Mouse (Mus musculus): ENCODE measurements around the gene Gm9958.

Gene Gm9958

DNA sequence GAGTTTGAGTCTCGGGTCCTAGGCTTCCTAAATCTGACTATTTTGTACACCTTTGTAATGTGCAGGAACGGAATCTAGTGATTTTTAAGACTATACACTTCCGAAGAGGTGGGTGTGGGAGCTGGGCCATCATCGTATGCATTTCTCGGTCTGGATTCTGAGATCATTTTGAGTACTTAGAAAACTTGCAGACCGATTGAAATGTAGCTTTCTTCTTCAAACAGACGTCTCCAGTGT is at the start of gene Gm9958:
Gene Gm9958, plus strand, starts transcription at position 138 of the 237 bp plus-strand sequence.
- DNase-seq = no peak

DNA sequence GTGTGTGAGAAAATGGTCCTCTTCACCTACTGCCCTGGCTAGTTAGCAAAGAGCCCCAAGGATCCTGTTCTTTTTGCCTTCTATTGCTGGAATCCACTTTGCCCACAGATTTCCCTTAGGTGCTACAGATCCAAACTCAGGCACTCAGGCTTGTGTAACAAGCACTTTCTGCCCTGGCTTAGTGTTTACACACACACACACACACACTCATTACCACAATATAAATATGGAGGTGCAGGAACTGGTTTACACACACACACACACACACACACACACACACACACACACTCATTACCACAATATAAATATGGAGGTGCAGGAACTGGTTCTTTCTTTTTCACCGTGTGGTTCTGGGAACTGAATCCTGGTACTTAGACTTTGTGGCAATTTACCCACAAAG is 35.9 kb upstream of the Gm9958 start:
- DNase-seq = no peak

DNA sequence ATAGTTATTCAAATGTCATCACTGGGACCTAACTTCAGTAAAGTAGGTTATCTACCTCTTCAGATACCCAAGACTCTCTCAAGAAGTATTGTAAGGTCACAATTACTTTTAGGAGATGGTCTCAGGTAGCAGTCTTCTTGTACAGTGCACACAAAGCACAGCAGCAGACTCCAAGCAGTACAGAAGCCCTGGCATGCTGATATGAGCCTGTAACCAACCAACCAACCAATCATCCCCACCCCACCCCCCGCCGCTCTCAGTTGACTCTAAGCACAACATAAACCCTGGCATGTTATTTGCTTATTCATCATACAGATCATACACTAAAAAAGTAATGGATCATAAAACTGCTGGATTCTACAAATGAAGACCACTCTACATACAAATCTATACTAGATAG is 34.5 kb upstream of the Gm9958 start:
- no peak for DNase-seq

DNA sequence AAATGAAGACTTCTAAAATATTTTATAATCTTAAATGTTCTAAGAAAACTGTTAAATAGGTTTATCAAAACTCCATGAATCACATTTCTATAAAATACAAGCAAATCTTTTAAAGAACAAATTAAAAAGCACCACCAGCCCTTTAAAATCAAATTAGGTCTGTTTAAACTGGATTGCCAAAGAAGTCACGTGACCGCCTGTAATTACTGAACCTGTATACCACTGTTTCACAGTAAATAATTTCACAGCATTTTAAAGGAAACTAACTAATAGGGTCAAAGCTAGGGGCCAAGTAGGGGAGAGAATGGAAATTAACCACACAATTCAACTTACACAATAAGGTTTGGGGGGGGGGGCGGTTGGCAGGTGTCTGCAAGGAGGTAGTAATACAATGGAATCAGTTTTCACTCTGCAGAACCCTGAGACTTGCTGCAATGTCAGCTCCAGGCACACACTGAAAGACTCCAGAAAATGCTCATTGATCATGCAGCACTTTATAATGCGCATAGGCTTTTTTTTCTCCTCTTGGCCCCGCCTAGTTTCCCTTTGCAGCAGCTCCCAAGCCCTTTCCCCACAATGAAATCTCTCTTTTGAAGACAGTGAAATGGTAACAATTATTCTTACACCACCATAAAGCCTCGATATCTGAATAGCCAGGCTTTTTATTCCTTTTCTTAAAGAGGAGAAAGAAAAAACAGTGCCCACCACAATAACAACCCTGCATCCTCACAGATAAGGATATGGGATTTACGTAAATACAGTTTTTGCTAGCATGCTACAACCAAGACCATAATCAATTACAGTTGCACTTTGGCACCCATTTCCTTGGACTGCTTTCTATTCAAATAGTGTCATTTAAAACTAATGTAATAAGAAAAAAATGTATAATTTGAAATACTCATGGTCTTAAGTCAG is 28.6 kb upstream of the Gm9958 start:
- DNase-seq = no peak

DNA sequence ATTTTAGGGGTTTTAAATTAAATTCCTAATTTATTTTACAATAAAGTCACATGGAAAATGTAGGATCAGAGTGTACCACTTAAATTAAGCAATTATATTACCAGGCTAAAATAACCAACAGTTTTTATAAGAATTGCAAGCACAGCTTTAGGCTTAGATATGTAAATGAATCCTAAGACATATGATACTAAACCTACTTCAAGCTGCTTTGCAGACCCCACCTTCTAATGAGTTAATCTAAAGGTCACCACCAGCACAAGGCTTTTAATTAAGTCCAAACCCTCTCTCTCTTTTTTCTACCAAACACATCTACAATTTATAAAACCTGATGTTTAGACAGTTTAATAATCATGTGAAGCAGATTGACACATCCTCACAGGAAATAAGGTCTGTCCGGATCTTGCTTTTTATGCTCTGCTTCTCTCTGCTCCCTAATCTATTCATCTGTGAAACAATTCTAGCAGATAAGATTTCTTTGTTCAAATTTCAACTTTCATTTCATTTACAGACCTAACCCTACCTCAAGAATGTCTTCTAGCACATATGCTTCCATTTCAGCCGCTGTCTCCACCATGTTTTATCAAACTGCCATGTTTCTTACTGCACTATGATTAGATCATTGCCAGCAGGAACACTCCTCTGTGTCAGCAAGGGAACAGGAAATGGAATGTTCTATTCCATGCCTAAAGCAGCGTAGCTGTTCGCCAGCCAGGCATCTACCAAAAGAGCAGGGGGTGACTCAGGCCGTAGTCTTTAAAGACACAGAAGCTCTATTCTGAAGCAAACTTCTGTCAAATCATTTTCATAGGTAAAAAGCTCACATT is 27.7 kb upstream of the Gm9958 start:
- peak; percentile 38 for DNase-seq

DNA sequence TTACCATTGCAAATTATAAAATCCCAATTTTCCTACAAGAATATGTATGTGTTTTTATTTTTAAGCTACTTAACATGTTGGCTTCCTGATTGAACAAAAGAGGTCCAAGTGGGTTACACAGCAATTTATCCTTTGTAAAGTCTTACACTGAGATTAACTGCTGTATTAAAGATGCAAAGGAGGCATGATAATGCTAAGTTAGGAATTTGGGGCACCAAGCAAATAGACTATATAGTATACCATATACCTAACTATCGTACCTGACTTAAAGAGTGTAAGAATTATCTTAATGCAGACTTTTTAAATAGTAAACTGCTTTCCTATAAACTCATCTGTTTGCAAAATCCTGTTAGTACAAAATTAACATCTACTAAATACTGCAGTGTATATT is 27.1 kb upstream of the Gm9958 start:
- no peak for DNase-seq

DNA sequence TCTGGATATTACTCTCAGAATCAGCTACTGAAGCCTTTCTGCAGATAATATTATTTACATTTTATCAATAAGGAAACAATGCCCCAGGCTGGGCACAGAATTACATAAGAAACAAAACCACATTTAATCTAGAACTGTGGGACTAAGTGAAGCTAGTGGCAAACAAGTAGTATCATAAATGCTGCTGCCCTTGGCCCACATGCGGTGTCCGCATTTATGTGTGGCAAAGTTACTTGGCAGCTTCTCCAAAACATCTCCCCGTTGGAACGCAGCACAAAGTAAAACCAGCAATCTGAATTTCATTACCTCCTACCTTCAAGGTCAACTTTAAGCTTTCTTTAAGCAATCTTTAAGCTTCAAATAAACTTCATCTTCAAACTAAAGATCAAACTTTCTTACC is 26.2 kb upstream of the Gm9958 start:
- DNase-seq = no peak

DNA sequence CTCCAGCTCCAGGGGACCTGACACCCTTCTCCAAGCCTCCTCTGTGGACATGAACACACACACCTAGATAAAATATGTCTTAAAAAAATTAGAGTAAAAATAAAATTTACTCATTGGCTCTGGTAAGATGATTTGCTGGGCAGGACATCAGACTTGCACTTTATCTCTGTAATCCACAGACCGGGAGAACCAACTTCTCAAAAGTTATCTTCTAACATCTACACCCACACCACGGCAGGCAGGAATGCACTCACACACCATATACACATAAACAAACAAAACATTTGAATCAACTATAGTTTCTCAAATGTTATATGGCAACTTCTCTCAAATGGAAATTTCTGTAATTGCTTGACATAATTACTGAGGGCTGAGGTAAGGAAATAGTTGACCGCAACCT is 20.1 kb upstream of the Gm9958 start:
- no peak for DNase-seq

DNA sequence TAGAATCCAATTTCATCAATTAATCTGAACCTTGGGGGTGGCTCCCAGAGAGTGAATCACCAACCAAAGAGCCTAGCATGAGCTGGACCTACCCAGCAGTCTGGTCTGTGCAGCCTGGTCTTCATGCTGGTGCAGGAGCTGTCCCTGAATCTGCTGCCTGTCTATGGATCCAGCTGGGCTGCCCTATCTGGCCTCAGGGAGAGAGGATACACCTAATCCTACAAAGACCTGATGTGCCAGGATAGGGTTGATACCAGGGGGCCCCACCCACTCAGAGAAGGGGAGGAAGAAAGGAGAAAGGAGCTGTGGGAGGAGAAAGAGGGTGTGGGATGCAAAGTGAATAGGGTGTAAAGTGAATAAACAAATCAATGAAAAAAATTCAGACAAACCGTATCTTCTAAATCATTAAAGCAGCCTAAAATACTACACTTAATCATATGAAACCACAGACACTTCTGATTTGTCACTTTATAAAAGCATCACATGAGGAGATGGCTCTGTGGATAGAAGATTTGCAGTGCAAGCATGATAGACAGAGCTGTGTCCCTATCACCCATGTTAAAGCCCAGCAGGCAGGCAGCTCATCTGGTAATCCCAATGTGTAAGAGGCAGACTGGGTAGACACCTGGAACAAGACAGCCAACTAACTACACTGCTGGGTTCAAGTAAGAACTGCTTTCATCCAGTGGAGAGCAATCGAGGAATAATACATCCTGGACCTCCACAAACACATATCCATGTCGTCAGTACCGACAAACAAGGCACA is 13.3 kb upstream of the Gm9958 start:
- DNase-seq = no peak

DNA sequence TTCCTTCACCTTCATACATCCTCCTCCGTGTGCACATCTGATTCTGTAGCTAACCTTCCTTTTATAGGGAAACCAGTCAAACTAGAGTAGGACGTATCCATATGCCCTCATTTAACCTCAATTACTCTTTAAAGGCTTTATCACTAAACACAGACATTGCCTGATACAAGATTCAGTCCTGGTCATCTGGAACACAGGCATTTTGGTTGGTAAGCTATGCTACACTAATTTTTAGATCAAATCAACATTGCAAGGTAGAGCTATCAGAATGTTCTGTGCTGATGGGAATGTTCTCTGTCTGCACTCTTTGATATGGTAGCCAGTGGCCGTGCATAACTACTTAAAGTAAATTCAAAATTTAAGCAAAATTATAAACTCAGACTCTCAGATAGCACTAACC is 11.2 kb upstream of the Gm9958 start:
- DNase-seq = no peak

DNA sequence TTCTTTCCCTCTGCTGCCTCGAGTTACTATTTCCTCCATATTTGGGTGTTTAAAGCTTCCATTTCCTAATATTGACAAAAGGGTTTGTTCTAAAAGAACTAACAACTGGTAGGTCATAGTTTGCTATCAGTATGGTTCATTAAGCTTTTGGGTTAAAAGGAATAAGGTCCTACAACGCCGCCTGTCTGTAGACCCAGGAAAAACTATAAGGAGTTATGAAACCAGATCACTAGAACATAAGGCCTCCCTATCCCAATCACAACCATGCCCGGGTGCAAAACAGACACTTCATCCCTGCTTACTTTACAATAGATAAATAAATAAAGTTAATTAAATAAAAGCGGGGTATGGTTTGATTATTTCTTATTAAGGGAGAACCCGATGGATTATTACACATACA is 2.5 kb upstream of the Gm9958 start:
- peak; percentile 73 for DNase-seq

DNA sequence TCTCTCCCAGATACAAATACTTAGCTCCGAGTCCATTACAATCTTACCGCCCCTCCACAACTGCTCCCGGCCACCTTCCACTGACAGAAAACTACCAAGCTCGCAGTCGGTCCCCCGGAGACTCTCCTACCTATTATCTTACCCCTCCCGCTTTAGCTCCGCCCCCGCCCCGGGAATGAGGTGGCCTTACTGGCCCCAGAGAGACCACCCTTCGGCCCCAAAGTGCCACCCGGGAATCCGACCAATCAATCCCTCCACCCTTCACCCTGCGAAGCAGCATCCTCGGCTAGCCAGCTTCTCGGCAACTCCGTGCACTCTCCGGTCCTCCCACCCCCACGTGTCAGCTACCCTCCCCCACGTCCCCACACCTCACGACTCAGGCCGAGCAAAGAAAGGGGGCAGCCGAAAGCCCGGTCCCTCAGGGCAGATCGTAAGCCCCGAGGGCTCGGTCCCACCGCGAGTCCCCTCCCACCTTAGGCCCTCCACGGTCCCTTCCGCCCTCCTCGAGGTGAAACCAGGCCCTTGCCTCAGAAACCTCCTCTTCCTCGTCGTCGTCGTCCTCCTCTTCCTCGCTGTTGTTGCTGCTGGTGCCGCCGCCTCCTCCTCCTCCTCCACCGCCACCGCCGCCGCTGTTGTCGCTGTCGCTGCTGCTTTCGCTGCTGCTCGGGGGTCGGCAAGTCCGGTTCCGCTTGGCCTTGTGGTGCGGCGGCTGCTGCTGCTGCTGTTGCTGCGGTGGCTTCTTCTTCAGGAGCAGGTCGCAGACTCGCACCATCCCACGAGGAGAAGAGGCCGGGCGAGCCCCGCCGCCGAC is 1.7 kb upstream of the Gm9958 start:
- peak; percentile 51 for DNase-seq

DNA sequence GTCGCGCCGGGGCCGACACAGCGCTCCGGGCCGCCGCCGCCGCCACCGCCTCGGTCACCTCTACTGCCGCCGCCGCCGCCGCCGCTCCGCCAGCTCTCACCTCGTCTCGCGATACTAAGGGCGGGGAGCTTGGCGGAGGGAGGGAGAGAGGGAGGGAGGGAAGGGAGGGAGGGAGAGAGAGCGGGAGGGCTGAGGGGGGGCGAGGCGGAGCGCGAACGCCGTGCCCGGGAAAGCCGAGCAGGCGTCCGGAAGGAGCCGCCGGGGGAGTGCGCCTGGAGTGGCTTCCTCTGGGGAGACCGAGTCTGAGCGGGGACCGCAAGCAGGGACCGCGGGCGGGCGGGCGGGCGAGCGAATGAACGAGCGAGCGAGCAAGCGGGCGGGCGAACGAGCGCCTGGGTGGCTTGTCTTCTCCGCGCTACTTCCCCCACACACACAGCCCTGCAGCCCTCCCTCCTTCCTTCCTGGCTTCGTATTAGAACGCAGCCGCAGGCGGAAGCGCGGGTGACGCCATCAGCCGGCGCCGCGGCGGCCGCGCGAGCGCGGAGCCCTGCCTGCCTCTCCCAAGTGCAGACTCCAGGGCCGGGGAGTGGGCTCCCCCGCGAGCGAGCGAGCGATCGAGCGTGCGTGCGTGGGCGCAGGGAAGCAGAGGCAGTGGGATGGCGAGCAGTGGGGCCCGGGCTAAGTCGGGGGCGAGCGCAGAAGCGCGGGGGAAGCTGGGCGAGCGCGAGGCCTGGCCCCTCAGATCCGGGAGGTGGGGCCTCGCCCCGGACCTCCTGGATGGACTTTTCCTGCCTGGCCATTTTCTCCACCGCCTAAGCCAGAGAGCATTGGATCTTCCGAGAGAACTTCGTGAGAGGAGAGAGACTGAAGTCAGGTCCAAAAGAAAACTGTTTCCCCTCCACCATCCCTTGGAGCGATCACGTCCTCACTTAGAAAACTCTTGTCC is 610 bp upstream of the Gm9958 start, which contains the start of gene Ankrd17:
Gene Ankrd17, minus strand, starts transcription at position 457 of the 946 bp plus-strand sequence.
- peak; percentile 86 for DNase-seq

DNA sequence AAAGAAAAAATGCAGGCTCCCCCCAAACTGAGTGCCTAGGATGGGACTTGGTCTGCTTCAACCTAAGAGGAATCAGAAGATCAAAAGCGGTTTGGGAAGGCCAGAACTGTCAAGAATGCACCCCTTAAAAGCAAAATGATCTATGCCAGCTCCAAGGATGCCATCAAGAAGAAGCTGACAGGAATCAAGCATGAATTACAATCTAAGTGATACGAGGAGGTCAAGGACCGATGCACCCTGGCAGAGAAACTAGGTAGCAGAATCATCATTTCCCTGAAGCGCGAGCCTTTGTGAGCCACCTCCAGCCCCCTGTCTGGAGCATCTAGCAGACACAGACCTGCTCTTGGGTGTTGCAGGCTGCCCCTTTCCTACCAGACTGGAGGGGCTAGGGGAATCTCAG is 3.4 kb downstream of the Gm9958 start:
- DNase-seq = no peak

DNA sequence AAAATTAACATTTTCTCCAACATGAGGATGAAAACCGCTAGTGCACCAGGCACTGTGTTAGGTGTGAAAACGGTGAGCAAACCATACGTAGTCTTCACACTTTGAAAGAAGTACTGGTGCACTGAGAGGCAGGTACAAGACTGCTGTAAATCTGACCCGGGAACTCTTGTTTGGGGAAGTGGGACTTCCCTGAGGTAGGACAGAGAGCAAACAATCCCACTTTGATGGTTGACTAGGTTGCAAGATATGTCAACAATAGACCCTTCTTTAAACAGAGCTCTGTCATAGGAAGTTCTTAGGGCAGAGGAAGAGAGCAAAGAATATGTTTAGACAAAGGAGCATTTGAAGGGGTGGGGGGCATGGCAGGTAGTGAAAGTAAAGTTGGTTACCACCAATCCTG is 6.7 kb downstream of the Gm9958 start:
- no peak for DNase-seq

DNA sequence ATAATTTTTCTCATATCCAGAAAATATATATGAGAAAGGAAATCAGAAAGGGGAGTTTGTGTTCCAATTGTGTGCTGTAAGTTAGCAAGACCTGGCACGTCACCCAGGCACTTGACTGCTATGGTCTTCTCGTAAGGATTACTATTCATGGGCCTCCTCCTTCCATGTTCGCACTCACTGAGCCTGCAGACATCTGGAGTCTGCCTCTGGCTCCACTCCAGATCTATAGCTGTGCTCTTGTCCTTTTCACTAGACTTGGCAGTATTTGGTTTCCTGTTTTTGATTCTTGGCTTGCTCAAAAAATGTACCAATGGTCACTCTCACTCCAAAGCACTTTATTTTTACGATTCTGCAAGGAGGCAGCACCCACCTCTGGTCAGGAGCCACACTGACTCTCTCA is 14.5 kb downstream of the Gm9958 start:
- no peak for DNase-seq

DNA sequence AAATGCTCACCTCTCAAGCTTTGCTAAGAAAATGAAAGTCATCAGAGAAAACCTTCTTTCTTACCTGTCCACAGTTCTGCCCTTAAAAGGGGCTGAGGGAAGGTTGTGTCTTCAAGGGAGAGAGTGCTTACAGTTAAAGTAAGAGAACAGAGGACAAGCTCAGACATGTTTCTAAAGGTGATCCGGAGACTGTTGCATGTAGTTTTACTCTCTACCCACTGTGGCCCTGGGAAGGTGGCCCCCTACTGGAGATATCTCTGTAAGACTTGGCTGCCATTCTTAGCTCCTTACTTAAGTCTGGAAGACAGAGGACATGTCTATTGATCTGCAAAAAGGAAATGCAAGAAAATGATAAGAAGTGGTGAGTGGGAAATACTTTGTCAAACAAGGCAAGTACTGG is 16.1 kb downstream of the Gm9958 start:
- DNase-seq = no peak

DNA sequence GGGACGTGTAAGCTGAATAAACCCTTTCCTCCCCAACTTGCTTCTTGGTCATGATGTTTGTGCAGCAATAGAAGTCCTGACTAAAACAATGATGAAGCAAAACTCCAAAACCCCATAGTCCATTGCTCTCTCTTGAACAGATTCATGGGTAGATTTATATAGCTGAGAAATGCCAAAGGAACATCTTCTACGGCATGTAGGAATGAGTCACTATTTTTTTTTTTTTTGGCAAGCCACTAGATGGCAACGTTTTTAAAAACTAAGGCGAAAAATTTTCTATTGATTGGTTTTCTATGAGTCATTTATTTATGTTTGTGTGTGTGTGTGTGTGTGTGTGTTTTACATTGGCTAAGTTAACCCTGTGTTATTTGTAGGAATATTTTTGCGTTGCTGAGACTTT is 26.8 kb downstream of the Gm9958 start:
- DNase-seq = no peak

DNA sequence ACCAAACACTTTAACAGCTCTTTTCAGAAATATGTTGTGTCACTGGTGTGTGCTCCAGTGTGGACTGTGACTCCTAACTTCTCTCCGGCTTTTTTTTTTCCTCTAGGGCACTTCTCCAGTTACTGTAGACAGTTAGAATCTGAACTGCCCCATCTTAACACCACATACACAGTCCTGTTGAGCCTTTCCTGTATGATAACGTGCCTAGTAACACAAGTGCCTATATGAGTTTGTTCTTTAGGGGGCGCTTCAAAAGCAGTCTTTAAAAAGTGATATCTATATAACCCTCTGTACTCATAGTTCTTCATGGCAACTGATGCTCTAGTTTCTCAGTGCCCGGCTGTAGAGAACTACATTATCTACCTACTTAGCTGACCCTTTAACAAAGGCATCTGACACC is 27.3 kb downstream of the Gm9958 start:
- no peak for DNase-seq

DNA sequence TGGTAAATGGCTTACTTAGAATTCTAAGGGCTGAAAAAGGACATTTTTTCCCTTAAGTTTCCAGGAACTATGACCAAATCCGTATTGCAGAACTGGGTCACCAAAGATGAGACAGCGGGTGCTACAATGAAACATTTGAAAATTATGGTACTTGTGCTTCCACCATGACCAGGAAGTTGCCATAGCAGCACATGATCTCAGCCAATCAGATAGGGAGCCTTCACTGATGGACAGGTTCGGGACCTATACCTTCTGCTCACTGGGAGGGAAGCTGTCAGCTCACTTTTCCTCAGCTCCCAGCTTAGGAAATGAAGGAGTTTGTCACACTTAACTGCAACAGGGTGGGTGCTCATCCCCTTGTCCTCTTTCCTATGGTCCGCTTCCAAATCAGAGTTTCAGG is 29.8 kb downstream of the Gm9958 start:
- no peak for DNase-seq

DNA sequence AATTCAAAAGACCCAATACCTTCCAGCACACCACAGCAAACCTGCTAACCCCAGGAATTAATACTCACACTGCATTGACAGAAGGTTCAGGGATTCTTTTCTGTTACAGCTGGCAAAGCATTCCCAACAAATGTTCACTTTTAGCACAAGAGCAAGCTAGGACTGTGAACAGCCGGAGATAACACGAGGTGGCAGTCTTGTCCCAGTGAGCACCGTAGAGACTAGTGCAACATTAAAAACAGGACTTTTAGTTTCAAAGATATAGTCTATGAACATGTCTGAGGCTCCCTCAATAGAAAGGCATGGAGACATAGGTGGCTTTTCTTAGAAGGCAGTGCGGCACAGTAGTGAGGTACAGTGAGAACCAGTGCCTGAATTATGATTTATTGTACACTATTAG is 38.2 kb downstream of the Gm9958 start:
- DNase-seq = no peak

Measured in cerebellum, adult 8-10 months (tissue).